Mouse (Mus musculus): ENCODE measurements at regions not wholly inside any gene's neighbourhood (a gene's known extent, or its start where the extent isn't known, plus 50 kb on each side); places are given as distances from the start of the nearest gene placed in this dataset.
A peak's percentile ranks its signal among the peaks of the same experiment; 100 is the strongest.

- TF ChIP-seq CTCF (IDR thresholded peaks at IDR 0.05; ENCODE audit: control insufficient read depth, insufficient read depth, insufficient replicate concordance, low read depth, low read length) = no peak
- peak; percentile 37; the same call in 1 of the 2 replicates for TF ChIP-seq POLR2A (IDR thresholded peaks at IDR 0.05; ENCODE audit: control insufficient read depth, low read depth, low read length)
Observed at GRCm38 (mm10) chr2:128316516-128316915, 190.7 kb downstream of the Bcl2l11 start.
